Mouse (Mus musculus) embryo, embryonic 10.5 days (tissue): Measurements from ENCODE around the gene Snapc3.

ENCODE experiments used
- DNase-seq: peaks from one replicate; pipeline ENCODE4 v3.0.0-alpha.2; 2015; ENCODE audit warnings: low spot score

Snapc3 gene

DNA sequence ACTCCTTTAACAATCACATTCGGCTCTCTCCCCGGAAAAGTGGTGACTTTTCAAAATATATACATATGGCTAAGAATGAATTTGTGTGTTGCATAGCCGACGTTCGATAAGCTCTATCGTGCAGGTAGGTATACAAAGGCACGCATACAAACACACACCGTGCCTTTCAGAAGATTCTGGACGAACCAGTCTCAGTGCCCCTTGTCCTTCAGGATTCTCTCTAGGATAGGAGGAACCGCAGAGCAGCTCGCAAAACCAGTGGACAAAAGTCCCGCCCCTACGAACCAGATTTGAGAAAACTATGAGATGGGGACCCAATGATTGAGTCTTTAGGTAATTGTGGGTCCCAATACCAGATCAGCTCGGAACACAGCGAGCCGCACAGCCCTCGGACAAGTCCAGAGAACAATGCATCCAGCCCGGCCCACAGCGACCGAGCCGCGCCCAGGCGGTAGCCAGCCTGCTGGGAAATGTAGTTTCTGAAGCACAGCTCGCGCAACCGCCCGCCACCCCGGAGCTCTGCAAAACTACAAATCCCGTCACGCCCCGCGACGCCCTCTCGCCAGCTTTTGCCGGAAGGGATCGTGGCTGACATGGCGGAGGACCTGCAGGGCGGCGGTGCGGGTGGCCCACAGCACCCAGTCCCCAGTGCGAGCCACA is at the start of gene Snapc3:
TSS of gene Snapc3 (plus strand) at position 565 of the 660 bp plus-strand sequence.
- peak; percentile 97 for DNase-seq

DNA sequence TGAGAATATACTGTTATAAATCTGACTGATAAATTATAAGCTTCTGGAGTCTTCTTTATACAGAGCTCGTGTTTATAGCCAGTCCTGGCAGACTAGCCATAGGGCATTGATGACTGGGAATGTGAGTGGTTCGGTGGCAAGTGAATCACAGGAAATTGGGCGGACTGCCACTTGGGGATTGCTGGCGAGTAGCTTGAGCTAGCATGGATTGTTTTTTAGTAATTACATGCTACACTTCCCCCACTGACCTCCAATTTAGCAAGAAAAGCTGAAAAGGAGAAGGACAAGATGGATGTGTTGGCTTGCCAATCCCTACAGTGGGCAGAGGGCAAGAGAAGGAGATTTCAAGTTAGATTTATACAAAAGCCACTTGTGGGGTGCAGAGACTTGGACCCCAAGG is 44.1 kb upstream of the Snapc3 start:
- DNase-seq, result no peak

- DNase-seq, result no peak
These were observed 41.9 kb upstream of the Snapc3 start for GRCm38 (mm10) chr4:83375650-83376049.

DNA sequence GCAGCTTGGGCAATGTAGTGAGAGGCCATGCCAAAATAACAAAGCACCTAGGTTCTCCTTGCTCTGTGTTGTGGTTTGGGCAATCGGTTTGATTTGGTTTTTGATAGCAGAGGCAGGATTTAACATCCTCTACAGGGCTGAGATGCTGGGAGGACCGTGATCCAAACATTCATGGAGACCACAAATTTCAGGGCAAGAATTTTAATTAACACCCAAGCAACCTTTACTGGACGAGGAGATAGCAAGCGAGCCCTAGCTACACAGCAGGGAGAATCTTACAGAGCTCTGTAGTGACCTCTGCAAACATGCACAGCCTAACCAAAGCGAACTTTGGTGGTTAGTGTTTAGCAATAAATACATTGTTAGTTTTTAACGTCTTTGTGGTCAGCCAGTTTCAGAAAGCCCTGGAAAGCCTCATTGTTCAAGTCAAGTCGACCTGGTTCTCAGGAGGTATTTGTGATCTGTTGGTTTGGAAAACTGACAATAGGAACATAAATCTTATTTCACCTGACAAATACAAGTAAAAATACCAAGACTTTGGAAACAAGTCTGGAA is 41.0 kb upstream of the Snapc3 start:
- no peak for DNase-seq

GRCm38 (mm10) chr4:83379036-83379435 is 38.5 kb upstream of the Snapc3 start:
- DNase-seq, result no peak

DNA sequence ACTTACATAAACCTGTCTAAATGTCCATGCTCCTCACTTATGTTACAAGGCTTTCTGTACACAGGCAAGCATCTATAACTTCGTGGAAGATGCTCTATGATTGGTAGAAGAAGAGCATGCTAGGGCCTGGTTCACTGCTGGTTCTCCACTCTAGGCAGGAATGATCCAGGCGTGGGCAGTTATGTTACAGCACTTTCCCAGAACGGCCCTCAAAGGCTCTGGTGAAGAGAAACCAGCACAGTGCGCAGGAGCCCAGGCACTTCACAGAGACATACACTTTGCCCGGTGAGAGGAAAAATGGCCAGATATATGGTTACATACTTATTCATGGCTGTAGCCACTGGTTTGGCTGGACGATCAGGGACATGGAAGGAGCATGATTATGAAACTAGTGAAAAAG is 37.8 kb upstream of the Snapc3 start:
- DNase-seq, result no peak

DNA sequence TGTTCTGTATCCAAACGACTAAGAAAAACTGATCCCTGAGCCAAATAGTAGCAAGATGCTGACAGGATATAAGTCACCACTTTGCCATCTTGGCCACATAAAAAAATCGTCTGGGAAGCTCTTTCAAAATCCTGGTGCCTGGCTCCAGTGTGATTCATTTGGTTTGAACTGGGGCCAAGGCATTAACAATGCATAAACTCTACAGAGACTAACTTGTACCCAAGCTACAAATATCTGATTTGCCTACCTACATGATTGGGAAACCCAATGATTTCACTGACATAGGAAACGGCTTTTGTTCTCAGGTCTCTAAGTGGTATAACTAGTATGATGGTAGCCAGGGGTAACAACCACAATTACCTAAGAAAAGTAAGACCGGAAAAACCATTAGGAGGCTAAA is 37.3 kb upstream of the Snapc3 start:
- no peak for DNase-seq

GRCm38 (mm10) chr4:83383899-83384490 is 33.5 kb upstream of the Snapc3 start:
- peak; percentile 51 for DNase-seq

GRCm38 (mm10) chr4:83385091-83385490 is 32.4 kb upstream of the Snapc3 start:
- DNase-seq, result no peak

DNA sequence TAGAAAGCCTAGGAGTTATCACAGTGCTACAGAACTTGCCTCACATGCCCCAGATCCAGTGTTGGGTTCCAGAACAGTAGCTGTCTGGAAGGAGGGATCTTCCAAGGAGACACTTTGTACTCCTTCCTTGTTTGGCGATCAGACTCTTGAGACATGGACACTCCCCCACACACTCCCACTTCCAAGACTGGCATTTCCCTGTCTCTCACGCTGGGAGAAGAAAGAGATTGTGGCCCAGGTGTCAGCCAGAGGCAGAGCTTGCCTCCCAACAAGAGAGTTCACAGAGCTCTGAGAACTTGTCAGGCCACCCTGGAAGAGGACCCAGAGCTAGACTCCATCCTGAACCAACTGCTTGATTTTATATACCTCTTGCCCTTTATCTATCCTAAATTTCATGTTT is 27.0 kb upstream of the Snapc3 start:
- no peak for DNase-seq

- DNase-seq, result no peak
These were observed 25.6 kb upstream of the Snapc3 start for GRCm38 (mm10) chr4:83391956-83392355.

GRCm38 (mm10) chr4:83393733-83394132 is 23.8 kb upstream of the Snapc3 start:
- DNase-seq, result no peak

GRCm38 (mm10) chr4:83396346-83396745 is 21.2 kb upstream of the Snapc3 start:
- DNase-seq, result no peak

DNA sequence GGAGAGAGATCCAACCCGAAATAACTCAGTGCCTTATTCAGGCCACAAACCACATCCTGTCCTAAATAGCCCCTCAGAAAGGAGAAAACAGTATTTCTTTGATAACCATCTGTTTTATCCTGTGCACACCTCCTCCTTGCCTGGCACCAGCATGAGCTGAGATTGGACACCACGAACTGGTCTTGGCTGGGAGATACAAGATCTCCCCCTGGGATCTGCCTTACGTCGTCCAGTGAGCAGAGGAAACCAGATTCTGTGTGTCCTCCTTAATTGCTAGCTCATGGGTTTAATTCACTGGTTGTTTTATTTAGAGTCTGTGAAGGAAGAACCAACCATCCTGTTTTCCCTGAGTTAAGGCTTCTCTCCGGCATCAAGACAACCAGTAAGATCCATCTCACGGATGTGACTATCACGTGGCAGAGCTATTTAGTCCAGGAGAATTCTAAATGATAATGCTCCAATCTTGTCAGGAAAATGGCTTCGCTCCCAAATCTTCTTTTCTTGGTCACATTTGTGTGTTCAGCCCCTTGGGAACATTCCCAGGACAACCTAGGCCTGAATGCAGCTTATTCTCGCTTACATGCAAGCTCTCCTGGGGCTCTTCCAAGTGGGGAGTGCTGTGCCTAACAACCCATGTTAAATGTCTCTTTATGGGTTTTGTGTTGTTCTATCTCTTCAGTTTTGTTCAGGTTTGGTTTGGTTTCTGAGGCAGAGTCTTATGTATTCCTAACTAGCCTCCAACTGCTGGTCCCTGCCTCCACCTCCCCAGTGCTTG is 20.3 kb upstream of the Snapc3 start:
- DNase-seq, result no peak

DNA sequence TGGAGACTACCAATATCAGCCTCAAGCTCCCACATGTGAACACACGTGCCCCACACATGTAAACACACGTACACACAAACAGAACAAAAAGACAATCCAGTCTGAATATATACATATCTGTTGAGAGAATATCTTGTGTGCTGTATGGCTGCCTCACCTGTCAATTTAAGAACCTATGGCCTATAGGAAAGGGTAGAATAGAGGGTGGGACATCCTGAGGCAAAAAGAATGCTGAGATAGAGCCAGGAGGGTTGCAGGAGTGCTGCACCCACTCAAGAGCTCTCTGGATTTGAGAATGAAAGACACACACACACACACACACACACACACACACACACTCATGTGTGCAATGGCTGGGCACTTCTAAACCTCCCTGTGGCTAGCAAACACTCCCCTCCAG is 19.0 kb upstream of the Snapc3 start:
- DNase-seq, result no peak

GRCm38 (mm10) chr4:83400691-83401595 is 16.6 kb upstream of the Snapc3 start:
- no peak for DNase-seq

DNA sequence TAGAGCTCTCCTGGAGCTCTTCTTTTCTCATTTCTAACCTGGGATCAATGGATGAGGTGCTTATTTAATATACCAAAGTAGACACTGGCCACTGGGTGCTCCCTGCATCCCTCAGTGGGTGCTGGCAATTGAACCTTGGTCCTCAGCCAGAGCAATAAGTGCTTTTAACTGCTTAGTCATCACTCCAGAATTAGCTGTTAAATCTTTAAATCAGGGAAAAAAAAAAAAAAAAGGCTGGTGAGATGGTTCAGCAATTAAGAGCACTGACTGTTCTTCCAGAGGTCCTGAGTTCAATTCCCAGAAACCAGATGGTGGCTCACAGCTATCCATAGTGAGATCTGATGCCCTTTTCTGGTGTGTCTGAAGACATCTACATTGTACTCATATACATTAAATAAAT is 15.8 kb upstream of the Snapc3 start:
- DNase-seq, result no peak

DNA sequence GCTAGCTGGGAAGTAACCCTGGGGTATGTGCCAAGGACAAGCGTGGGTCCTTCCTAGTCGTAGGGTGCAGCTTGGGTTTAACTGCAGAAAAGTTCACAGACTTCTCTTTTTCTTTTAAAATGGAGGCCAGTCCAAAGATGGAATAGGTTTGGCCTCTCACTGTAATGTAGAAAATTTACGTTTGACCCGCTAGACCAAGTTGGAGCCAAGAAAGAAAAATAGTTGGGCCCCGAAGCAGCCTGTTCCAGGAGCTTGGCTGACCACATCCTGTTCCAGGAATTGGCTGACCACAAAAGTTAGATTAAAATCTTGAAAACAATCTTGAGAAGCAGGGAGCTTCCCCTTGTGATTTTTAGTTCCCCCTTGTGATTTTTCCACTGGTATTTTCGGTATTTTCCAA is 9.8 kb upstream of the Snapc3 start:
- no peak for DNase-seq

GRCm38 (mm10) chr4:83409867-83410505 is 7.5 kb upstream of the Snapc3 start:
- DNase-seq, result no peak

DNA sequence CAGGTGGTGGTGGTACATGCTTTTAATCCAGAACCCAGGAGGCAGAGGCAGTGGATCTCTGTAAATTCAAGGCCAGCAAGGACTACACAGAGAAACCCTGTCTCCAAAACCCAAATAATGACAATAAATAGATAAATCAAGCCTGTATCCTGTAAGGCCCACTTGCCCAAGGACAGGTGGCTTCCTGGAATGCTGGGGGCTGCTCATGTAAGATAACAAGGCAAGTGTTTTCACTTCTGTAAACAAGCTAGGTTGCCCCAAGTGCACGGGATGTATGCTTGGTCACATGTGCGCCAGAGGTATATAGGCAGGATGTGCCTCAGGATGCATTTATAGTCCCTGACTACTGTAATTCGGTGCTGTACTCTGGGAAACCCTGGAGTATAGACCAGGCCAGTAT is 5.5 kb upstream of the Snapc3 start:
- DNase-seq, result no peak

DNA sequence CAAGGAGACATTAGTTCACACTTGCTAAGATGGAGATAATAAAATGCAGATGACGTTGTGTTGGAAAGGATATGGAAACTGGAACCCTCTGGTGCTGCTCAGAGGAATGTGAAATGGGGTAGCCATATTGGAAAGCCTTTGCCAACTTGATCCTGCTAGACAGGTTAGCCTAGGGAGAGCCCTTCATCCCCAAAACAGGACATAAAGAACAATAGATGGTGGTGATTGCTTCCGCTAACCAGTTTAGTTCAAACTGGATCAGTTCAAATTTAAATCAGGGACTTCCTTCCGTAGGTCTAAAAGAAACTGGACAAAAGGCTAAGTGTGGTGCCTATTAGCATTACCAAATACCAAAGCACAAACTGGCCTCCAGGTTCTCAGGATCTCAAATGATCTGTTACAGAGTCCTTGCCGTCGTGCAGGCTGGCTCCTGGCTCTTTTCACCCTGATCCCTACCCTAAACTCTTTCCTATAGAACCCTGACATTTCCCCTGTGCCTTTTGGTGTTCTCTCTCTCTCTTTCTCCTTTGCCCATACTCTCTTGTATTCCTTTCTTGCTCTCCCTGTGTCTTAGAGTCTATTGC is 3.2 kb upstream of the Snapc3 start:
- DNase-seq, result no peak
